Mouse (Mus musculus) cerebellum, adult 8-10 months (tissue): ENCODE measurements around the gene Zfp385c.
A peak's percentile ranks its signal among the peaks of the same experiment; 100 is the strongest.

Experiments used
- DNase-seq: peaks from one replicate; pipeline ENCODE4 v3.0.0; 2022

The Zfp385c gene

DNA sequence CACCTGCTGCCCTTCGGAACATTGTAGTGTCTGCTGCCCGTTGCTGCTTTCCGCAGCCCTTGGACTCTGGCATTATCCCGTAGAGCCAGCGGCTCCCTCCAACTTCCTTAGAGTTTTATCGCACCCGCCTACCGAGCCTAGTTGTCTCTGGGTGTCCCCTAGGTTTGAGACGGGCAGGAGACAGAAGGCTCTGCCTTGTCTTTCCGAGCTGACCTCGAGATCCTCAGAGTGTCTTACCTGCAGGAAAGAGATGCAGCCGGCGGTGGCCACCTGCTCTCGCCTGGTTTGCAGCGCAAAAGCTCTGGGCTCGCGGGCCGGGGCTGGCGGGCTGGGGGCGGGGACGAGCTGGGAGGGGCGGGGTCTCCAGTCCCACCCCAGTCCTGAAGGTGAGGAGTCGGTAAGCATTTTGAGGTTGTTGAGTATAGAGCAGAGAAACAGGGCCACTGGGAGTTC is at the start of gene Zfp385c:
TSS of gene Zfp385c (minus strand) at position 292 of the 453 bp plus-strand sequence.
- DNase-seq = no peak

DNA sequence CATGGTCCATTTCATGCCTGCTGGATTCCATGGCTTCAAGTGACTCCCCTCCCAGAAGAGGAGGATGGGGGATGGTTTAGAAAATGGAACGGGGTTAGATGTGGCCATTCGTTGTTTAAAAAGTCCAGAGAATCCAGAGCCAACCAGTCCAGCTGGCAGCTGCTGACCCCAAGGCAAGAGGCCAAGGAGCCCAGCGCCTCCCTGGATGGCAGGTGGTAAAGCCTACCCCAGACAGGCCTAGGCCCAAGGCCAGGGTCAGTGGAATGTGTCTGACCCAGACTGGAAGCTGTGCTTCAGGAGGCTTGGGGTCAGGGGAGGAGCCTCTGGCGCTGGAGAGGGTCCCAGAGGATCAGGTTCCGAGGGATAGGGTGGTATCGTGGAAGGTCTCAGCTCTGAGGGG is 49.1 kb upstream of the Zfp385c start:
- no peak for DNase-seq

GRCm38 (mm10) chr11:100738749-100739148 is 46.5 kb upstream of the Zfp385c start:
- DNase-seq = no peak

GRCm38 (mm10) chr11:100738066-100738604 is 45.9 kb upstream of the Zfp385c start, which contains the start of gene Rab5c:
Rab5c (minus strand) TSS chr11:100738215.
- DNase-seq = peak; percentile 98

- DNase-seq = no peak
Observed at GRCm38 (mm10) chr11:100737105-100737733, 45.0 kb upstream of the Zfp385c start.

- DNase-seq = no peak
Observed at GRCm38 (mm10) chr11:100736746-100737080, 44.5 kb upstream of the Zfp385c start.

GRCm38 (mm10) chr11:100735954-100736745 is 43.9 kb upstream of the Zfp385c start:
- no peak for DNase-seq

DNA sequence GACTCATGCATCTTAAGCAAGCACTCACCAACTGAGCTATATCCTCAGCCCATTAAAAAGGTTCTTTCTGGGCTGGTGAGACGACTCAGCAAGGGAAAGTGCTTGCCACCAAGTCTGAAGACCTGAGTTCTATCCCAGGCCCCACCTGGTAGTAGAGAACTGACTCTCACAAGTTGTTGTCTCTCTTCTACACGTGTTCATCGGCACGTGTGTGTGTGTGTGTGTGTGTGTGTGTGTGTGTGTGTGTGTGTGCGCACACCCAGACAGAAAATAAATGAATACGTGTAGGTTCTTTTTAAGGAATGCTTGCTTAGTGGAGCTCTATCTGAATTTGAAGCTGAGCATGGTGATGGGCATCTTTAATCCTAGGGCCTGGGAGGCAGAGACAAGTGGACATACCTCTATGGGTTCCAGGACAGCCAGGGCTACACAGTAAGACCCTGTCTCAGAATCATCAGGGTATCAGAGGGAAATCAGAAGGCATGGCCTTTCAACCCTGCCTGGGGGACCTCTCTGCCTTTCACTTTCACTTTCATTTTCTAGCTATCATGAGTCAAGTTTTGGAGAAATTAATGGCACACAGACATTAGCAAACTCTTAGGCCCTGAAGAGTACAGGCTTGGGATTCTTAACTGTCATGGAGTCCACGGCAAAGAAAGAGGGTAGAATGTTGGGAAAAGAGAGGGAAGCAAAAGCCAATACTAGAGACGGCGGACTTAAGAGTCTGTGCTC is 43.0 kb upstream of the Zfp385c start:
- DNase-seq = no peak

GRCm38 (mm10) chr11:100730477-100731205 is 38.4 kb upstream of the Zfp385c start:
- no peak for DNase-seq

DNA sequence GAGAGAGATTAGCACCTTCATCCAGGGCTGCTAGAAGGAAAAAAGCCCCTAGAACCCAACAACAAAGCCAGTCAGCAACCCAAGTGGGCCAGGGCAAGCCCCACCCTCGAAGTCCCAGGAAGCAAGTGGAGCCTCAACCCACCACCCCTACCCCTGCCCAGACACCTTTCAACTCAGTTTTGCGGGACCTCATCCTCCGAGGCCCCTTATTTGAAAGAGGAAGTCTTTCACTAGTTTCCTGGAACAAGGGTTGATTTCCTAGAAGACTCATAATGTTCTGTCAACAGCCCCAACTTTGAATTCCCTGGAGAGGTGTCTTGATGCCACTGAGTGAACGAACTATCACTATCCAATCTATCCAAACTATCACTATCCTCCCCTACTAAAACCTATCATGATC is 37.7 kb upstream of the Zfp385c start:
- no peak for DNase-seq

GRCm38 (mm10) chr11:100728601-100729000 is 36.3 kb upstream of the Zfp385c start:
- no peak for DNase-seq

DNA sequence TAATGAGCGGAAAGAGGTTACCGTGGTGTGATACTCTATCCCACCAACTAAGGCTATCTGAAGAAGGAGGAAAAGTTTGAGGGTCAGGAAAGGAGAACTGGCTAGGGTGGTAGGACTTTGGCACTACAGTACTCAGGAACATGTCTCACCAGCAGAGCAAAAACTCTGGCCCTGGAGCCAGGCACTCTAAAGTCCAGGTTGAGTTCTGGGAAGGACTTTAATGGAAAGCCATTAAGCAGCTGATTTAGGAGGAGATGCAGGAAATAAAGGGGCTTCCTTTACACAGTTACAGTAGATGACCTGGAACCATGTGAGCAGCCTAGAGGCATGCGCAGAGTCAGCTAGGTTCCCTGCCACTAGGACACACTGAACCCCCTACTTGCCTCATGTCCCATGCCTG is 34.9 kb upstream of the Zfp385c start:
- DNase-seq = no peak

DNA sequence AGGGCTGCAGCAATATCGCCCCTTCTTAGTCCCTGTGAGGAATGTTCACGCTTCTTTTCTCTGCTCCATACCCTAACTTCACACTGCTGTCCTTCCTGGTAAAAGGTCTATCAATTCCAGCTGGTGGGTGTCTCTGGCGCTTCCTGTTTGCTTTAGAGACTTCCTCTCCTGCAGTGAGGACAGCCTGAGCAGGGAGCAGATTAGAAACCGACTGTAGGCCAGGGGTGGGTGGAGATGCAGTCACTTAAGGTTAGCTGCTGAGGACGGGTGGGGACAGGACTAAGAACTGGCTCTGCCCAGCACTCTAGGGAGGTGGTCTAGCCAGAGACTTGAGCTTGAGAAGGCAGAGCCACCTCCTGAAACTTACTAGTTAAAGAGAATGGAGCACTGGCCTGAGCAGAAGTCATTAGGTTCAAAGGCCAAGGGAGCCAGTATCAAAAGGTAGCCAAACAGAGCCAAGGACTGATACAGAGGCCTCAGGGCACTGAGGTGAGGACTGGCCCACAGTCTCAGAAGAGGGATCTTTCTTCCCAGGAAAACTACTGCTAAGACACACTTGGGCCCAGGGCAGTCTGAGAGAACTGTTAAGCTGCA is 32.8 kb upstream of the Zfp385c start:
- DNase-seq = no peak

DNA sequence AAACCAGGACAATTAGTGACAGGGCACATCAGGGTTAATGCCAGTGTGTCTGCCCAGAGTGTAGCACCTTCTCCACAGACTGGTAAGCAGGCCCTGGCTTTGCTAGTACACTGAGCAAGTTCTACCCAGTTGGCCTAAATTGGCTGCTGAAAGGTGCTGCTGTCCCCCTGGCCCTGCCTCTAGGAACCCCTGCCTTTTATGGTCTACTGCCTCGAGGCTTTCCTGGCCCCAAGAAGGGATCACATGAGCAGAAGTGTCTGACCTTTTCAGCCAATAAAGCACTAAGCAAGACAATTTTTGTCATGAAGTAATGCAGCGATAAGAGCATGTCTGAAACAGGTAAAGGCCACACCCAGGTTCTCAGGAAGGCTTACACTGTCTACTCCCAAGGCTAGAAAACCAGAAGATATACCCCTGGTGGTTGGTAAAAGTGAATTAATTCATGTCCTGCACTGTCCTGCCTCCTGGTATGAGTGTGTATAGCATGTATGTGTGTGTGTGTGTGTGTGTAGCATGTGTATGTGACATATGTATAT is 30.3 kb upstream of the Zfp385c start:
- no peak for DNase-seq

DNA sequence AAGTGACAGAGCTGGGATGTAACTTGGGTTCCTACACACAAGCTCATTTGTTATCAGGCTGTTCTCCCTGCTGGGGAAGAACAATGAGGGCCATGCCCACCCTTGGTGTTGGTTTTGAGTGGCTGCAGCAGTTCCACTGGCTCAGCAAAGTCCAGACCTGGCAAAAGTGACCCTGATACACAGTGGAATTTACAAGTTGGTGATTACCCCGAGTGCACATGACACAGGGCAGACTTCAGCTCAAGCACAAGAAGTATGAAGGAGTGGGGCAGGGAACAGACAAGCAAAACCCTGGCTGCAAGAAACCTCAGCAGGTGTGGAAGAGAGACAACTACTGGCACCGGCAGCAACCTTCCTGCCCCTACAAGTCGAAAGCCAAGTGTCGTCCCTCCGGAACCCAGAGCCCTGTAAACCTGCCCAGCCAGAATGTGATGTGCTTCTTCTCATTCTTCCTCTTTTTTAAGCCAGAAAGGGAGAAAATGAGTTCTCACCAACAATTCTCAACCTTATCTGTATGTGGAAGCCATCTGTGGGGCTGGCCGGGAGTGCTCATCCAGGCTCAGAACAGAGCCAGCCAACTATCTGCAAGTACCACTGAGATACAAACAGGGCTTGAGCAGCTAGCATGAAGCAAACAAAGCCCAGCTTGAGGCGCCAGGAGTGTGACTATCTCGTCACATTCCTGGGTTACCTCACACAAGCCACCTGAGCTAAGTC is 29.7 kb upstream of the Zfp385c start:
- DNase-seq = no peak

DNA sequence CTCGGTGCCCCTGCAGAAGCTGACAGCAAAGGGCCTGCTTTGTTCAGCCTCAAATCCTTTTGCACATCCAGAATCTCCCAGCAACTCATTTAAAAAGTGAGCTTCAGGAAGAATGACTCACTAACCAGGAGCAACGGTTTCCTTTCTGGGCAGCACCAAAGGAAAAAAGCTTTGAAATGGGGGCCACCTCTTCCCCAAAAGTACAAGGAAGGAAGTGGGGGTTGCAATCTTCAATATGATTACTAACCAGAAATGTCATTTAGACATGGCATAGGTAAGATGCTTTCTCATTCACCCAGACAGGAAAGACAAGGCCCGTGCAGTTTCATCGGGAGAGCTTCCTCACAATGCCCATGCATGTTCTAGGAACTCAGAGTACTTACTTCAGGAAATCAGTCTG is 29.0 kb upstream of the Zfp385c start:
- no peak for DNase-seq

DNA sequence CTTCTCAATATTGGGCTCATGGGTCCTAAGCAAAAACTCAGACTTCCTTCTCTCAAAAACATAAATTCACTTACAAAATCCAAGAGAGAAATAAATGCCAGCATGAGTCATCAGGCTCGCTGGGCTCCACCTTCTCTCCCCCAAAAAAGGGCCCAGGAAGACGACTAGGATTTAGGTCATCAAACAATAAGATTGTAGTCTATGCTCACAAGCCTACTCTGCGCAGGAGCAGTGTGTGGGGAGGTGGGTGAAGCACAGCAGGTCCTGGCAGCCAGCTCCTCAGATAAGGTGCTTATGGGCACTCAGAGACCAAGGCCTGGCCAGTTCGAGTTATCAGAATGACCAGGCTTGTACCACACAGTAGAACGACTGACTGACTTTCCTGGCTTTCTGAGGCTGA is 28.1 kb upstream of the Zfp385c start:
- no peak for DNase-seq

GRCm38 (mm10) chr11:100719893-100720292 is 27.6 kb upstream of the Zfp385c start:
- no peak for DNase-seq

- DNase-seq = no peak
Observed at GRCm38 (mm10) chr11:100719312-100719711, 27.1 kb upstream of the Zfp385c start.

- no peak for DNase-seq
Observed at GRCm38 (mm10) chr11:100718866-100719265, 26.6 kb upstream of the Zfp385c start.

DNA sequence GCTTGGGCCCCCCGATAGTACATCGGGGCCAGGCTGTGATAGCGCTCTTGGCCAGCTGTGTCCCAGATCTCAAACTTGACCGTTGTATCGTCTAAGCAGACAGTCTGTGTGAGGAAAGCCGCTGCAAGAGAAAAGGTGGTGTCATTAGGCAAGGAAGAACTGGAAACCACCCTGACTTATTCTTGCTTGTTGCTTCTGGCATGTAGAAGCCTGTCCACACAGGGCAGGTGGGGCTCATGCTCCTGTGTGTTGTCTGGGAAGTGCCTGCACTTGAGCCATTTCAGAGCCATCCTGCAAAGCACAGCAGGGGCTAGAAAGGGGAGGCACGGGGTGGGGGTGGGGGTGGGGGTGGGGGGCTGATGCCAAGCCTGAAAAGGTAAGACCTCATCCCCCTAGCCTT is 26.2 kb upstream of the Zfp385c start:
- no peak for DNase-seq
